Mouse (Mus musculus) stomach, embryonic 14.5 days (tissue): ENCODE data around the gene Pim3. TPM values are rescaled to one million over a fixed set of nuclear protein-coding genes. Genes with fewer than 3 reads are reported as not detected.
A peak's percentile ranks its signal among the peaks of the same experiment; 100 is the strongest.

Experiments
- ATAC-seq: fragments of 200-750 bp; cut with Nextera tagmentation; 2 replicates; pipeline ENCODE4 v1.8.0; 2017; ENCODE audit warnings: low read depth, moderate TSS enrichment; ENCODE audit not compliant: insufficient number of reproducible peaks, insufficient read depth, low FRiP score
- H3K27ac ChIP-seq: fragments of 300-500 bp; sonication (generic); 2 replicates; pipeline ENCODE4 v1.5.1; 2014; ENCODE audit warnings: mild to moderate bottlenecking, low read length, moderate library complexity, mixed read lengths
- H3K27me3 ChIP-seq: fragments of 300-500 bp; sonication (generic); 2 replicates; pipeline ENCODE4 v1.6.1; 2014; ENCODE audit warnings: low read length, control low read depth, mixed read lengths; ENCODE audit not compliant: control insufficient read depth, insufficient read depth
- H3K36me3 ChIP-seq: fragments of 300-500 bp; sonication (generic); 2 replicates; pipeline ENCODE4 v1.6.1; 2014; ENCODE audit warnings: mild to moderate bottlenecking, control low read depth, low read length, moderate library complexity, mixed read lengths; ENCODE audit not compliant: control insufficient read depth, insufficient read depth
- H3K4me1 ChIP-seq: fragments of 300-500 bp; sonication (generic); 2 replicates; pipeline ENCODE4 v1.6.1; 2014; ENCODE audit warnings: low read length, control low read depth, mixed read lengths; ENCODE audit not compliant: control insufficient read depth, insufficient read depth
- H3K4me2 ChIP-seq: fragments of 300-500 bp; sonication (generic); replicated peaks from 2 replicates; pipeline ENCODE4 v1.6.1; 2014; ENCODE audit warnings: low read depth, low read length, control low read depth
- H3K4me3 ChIP-seq: fragments of 300-500 bp; sonication (generic); 2 replicates; pipeline ENCODE4 v1.5.1; 2014; ENCODE audit warnings: low read depth, low read length, control low read depth
- H3K9ac ChIP-seq: fragments of 300-500 bp; sonication (generic); replicated peaks from 2 replicates; pipeline ENCODE4 v1.6.1; 2014; ENCODE audit warnings: low read depth, mild to moderate bottlenecking, control low read depth, low read length, moderate library complexity, mixed read lengths
- H3K9me3 ChIP-seq: fragments of 300-500 bp; sonication (generic); 2 replicates; pipeline ENCODE4 v1.6.1; 2016; ENCODE audit warnings: low read depth, low read length, control low read depth; ENCODE audit not compliant: control insufficient read depth
- WGBS: fragments of 180-500 bp; shearing (Covaris S2); extraction: QIAGEN DNeasy Blood & Tissue Kit; methylation state at CpG from one replicate; pipeline ENCODE4 v1.1.7; 2014; 5-methylcytosine and 5-hydroxymethylcytosine counted together
- polyA plus RNA-seq: library from polyadenylated mRNA; unstranded; fragments of >200 nt; fragmentation: Nextera tagmentation; extraction: Ambion mirVana; gene quantifications from 2 replicates; pipeline ENCODE4 v1.2.1, GENCODE M21; 2014

The Pim3 gene
- polyA plus RNA-seq, 1 experiment from 2014 or later: 38.4 TPM

GRCm38 (mm10) chr15:88875625-88876081 lies 13.7 kb downstream of the Pim3 start:
- 0 out of 2 replicates have a peak, but pooled peaks have one; percentile 42 for ATAC-seq
- Histone ChIP-seq H3K36me3 (no peaks in the 10 kb centered on the region), H3K27ac (no peak overlapping the region), H3K9ac (no peak overlapping the region), H3K9me3 (no peaks in the 10 kb centered on the region), H3K27me3 (no peaks in the 10 kb centered on the region), H3K4me1 (no peaks in the 10 kb centered on the region), H3K4me2 (no peak overlapping the region; the same call in 1 of the 2 replicates), H3K4me3 (no peak overlapping the region)
- WGBS: 40% methylated on average over 10 of the region's 10 CpGs

- Histone ChIP-seq H3K4me2 (no peak overlapping the region; the same call in 1 of the 2 replicates), H3K27ac (no peak overlapping the region), H3K36me3 (no peaks in the 10 kb centered on the region), H3K27me3 (no peaks in the 10 kb centered on the region), H3K9me3 (no peaks in the 10 kb centered on the region), H3K4me3 (no peak overlapping the region), H3K4me1 (no peaks in the 10 kb centered on the region), H3K9ac (no peak overlapping the region)
- WGBS: 13% methylated on average over 28 of the region's 28 CpGs
- 0 out of 2 replicates have a peak, but pooled peaks have one; percentile 19 for ATAC-seq
These were observed 14.4 kb downstream of the Pim3 start for GRCm38 (mm10) chr15:88876155-88877020.

GRCm38 (mm10) chr15:88877021-88877400 lies 15.0 kb downstream of the Pim3 start:
- ATAC-seq: no peak
- 81% methylated on average over 10 of the region's 10 CpGs for WGBS
- Histone ChIP-seq H3K4me3 (no peak overlapping the region), H3K4me2 (no peak overlapping the region), H3K27me3 (no peaks in the 10 kb centered on the region), H3K36me3 (no peaks in the 10 kb centered on the region), H3K4me1 (no peaks in the 10 kb centered on the region), H3K9ac (no peak overlapping the region), H3K27ac (no peak overlapping the region), H3K9me3 (no peaks in the 10 kb centered on the region)

GRCm38 (mm10) chr15:88881253-88882044 lies 19.5 kb downstream of the Pim3 start:
- no peak overlapping the region for H3K9ac ChIP-seq
- H3K4me1 ChIP-seq: no peaks in the 10 kb centered on the region
- H3K36me3 ChIP-seq: no peaks in the 10 kb centered on the region
- H3K4me2 ChIP-seq: no peak overlapping the region
- no peak for ATAC-seq
- no peak overlapping the region for H3K4me3 ChIP-seq
- no peak overlapping the region for H3K27ac ChIP-seq
- WGBS: 56% methylated on average over 22 of the region's 22 CpGs
- no peaks in the 10 kb centered on the region for H3K9me3 ChIP-seq
- H3K27me3 ChIP-seq: no peaks in the 10 kb centered on the region

- no peaks in the 10 kb centered on the region for H3K36me3 ChIP-seq
- H3K27ac ChIP-seq: no peak overlapping the region
- no peak overlapping the region for H3K9ac ChIP-seq
- H3K27me3 ChIP-seq: no peaks in the 10 kb centered on the region
- no peaks in the 10 kb centered on the region for H3K4me1 ChIP-seq
- no peak overlapping the region for H3K4me3 ChIP-seq
- 71% methylated on average over 4 of the region's 4 CpGs for WGBS
- H3K4me2 ChIP-seq: no peak overlapping the region
- no peaks in the 10 kb centered on the region for H3K9me3 ChIP-seq
- ATAC-seq: no peak
These were observed 20.9 kb downstream of the Pim3 start for GRCm38 (mm10) chr15:88882851-88883250.

GRCm38 (mm10) chr15:88883342-88883741 lies 21.4 kb downstream of the Pim3 start:
- H3K4me2 ChIP-seq: no peak overlapping the region
- WGBS: 82% methylated on average over 9 of the region's 9 CpGs
- ATAC-seq: no peak

GRCm38 (mm10) chr15:88885376-88885775 lies 23.4 kb downstream of the Pim3 start:
- Histone ChIP-seq H3K4me3 (no peak overlapping the region), H3K36me3 (no peaks in the 10 kb centered on the region), H3K4me1 (no peaks in the 10 kb centered on the region), H3K27me3 (no peaks in the 10 kb centered on the region), H3K9me3 (no peaks in the 10 kb centered on the region), H3K9ac (no peak overlapping the region), H3K27ac (no peak overlapping the region), H3K4me2 (no peak overlapping the region)
- 70% methylated on average over 6 of the region's 6 CpGs for WGBS
- ATAC-seq: no peak

More at GRCm38 (mm10) chr15:88883342-88883741, 21.4 kb downstream of the Pim3 start:
- no peak overlapping the region for H3K4me3 ChIP-seq
- H3K27ac ChIP-seq: no peak overlapping the region
- no peaks in the 10 kb centered on the region for H3K27me3 ChIP-seq
- H3K4me1 ChIP-seq: no peaks in the 10 kb centered on the region
- no peak overlapping the region for H3K9ac ChIP-seq
- H3K9me3 ChIP-seq: no peaks in the 10 kb centered on the region
- no peaks in the 10 kb centered on the region for H3K36me3 ChIP-seq

GRCm38 (mm10) chr15:88889032-88889431 lies 27.0 kb downstream of the Pim3 start:
- H3K9me3 ChIP-seq: no peaks in the 10 kb centered on the region
- H3K36me3 ChIP-seq: no peaks in the 10 kb centered on the region
- H3K27me3 ChIP-seq: no peaks in the 10 kb centered on the region
- H3K4me2 ChIP-seq: no peak overlapping the region
- no peaks in the 10 kb centered on the region for H3K4me1 ChIP-seq
- WGBS: 83% methylated on average over 3 of the region's 3 CpGs
- H3K4me3 ChIP-seq: no peak overlapping the region
- H3K27ac ChIP-seq: no peak overlapping the region
- no peak for ATAC-seq
- H3K9ac ChIP-seq: no peak overlapping the region
